Mouse (Mus musculus): ENCODE data around the gene Tada3. TPM values are rescaled to one million over a fixed set of nuclear protein-coding genes. Genes with fewer than 3 reads are reported as not detected.
"Not testable (repeated sequence)": the region's sequence is repeated elsewhere in the genome, so short reads cannot be mapped to it uniquely, and the experiment has no call there.

Tada3 gene
- polyA plus RNA-seq, 1 experiment from 2014 or later, result 62.6 TPM

- no peak for DNase-seq (ENCODE audit: low spot score)
- Histone ChIP-seq H3K4me3 (replicated peaks; ENCODE audit: low read length) (no peak overlapping the region), H3K4me2 (replicated peaks) (peak overlapping the region; percentile 75), H3K27ac (no peak overlapping the region), H3K4me1 (replicated peaks; ENCODE audit: control insufficient read depth, insufficient read depth, low read length) (peaks cover 31% of the 10 kb centered on the region), H3K9ac (no peak overlapping the region), H3K36me3 (replicated peaks; ENCODE audit: control insufficient read depth, insufficient read depth) (peaks cover 41% of the 10 kb centered on the region), H3K27me3 (ENCODE audit: control insufficient read depth, insufficient read depth, low read length) (no peaks in the 10 kb centered on the region), H3K9me3 (ENCODE audit: control insufficient read depth, low read length) (no peaks in the 10 kb centered on the region)
- ATAC-seq (ENCODE audit: low FRiP score), result no peak
- WGBS, result 89% methylated on average over 6 of the region's 6 CpGs
These were observed 36.1 kb downstream of the Tada3 start for GRCm38 (mm10) chr6:113341574-113341973.

- H3K4me3 ChIP-seq (replicated peaks; ENCODE audit: low read length), result no peak overlapping the region
- DNase-seq (ENCODE audit: low spot score) (no peak), ATAC-seq (ENCODE audit: low FRiP score) (no peak)
- WGBS, result 73% methylated on average over 8 of the region's 8 CpGs
- H3K36me3 ChIP-seq (replicated peaks; ENCODE audit: control insufficient read depth, insufficient read depth), result peaks cover 76% of the 10 kb centered on the region
- H3K9ac ChIP-seq, result no peak overlapping the region
- no peaks in the 10 kb centered on the region for H3K27me3 ChIP-seq (ENCODE audit: control insufficient read depth, insufficient read depth, low read length)
- no peak overlapping the region for H3K4me2 ChIP-seq (replicated peaks)
- no peaks in the 10 kb centered on the region for H3K9me3 ChIP-seq (ENCODE audit: control insufficient read depth, low read length)
- no peak overlapping the region for H3K27ac ChIP-seq
- peaks cover 9% of the 10 kb centered on the region for H3K4me1 ChIP-seq (replicated peaks; ENCODE audit: control insufficient read depth, insufficient read depth, low read length)
These were observed 40.6 kb downstream of the Tada3 start for GRCm38 (mm10) chr6:113336852-113337620.

GRCm38 (mm10) chr6:113334216-113334615 lies 43.5 kb downstream of the Tada3 start:
- Histone ChIP-seq H3K9me3 (ENCODE audit: control insufficient read depth, low read length) (no peaks in the 10 kb centered on the region), H3K9ac (no peak overlapping the region), H3K4me3 (replicated peaks; ENCODE audit: low read length) (no peak overlapping the region), H3K36me3 (replicated peaks; ENCODE audit: control insufficient read depth, insufficient read depth) (peaks cover 71% of the 10 kb centered on the region), H3K4me2 (replicated peaks) (no peak overlapping the region), H3K4me1 (replicated peaks; ENCODE audit: control insufficient read depth, insufficient read depth, low read length) (0 out of 2 replicates have a peak, but pooled peaks cover 3% of the 10 kb centered on the region), H3K27ac (no peak overlapping the region), H3K27me3 (ENCODE audit: control insufficient read depth, insufficient read depth, low read length) (no peaks in the 10 kb centered on the region)
- ATAC-seq (ENCODE audit: low FRiP score) (no peak), DNase-seq (ENCODE audit: low spot score) (no peak)
- 87% methylated on average over 6 of the region's 6 CpGs for WGBS

GRCm38 (mm10) chr6:113333137-113333950 lies 44.3 kb downstream of the Tada3 start:
- Histone ChIP-seq H3K36me3 (replicated peaks; ENCODE audit: control insufficient read depth, insufficient read depth) (peaks cover 62% of the 10 kb centered on the region), H3K9me3 (ENCODE audit: control insufficient read depth, low read length) (no peaks in the 10 kb centered on the region), H3K4me3 (replicated peaks; ENCODE audit: low read length) (no peak overlapping the region), H3K27ac (no peak overlapping the region), H3K4me1 (replicated peaks; ENCODE audit: control insufficient read depth, insufficient read depth, low read length) (0 out of 2 replicates have a peak, but pooled peaks cover 3% of the 10 kb centered on the region), H3K27me3 (ENCODE audit: control insufficient read depth, insufficient read depth, low read length) (no peaks in the 10 kb centered on the region), H3K9ac (no peak overlapping the region), H3K4me2 (replicated peaks) (no peak overlapping the region)
- 61% methylated on average over 14 of the region's 14 CpGs for WGBS
- DNase-seq (ENCODE audit: low spot score), result peak; percentile 72
- ATAC-seq (ENCODE audit: low FRiP score), result peak; percentile 81

GRCm38 (mm10) chr6:113332734-113333133 lies 44.9 kb downstream of the Tada3 start:
- H3K27ac ChIP-seq; H3K9ac ChIP-seq; DNase-seq (ENCODE audit: low spot score); ATAC-seq (ENCODE audit: low FRiP score); H3K4me3 ChIP-seq (replicated peaks; ENCODE audit: low read length); H3K9me3 ChIP-seq (ENCODE audit: control insufficient read depth, low read length); H3K4me1 ChIP-seq (replicated peaks; ENCODE audit: control insufficient read depth, insufficient read depth, low read length); H3K4me2 ChIP-seq (replicated peaks); H3K27me3 ChIP-seq (ENCODE audit: control insufficient read depth, insufficient read depth, low read length): not testable (repeated sequence)
- H3K36me3 ChIP-seq (replicated peaks; ENCODE audit: control insufficient read depth, insufficient read depth), result peaks cover 56% of the 10 kb centered on the region
- 79% methylated on average over 6 of the region's 6 CpGs for WGBS

GRCm38 (mm10) chr6:113331721-113332120 lies 46.0 kb downstream of the Tada3 start:
- DNase-seq (ENCODE audit: low spot score), result no peak
- Histone ChIP-seq H3K27me3 (ENCODE audit: control insufficient read depth, insufficient read depth, low read length) (no peaks in the 10 kb centered on the region), H3K36me3 (replicated peaks; ENCODE audit: control insufficient read depth, insufficient read depth) (peaks cover 46% of the 10 kb centered on the region), H3K4me3 (replicated peaks; ENCODE audit: low read length) (no peak overlapping the region), H3K9ac (no peak overlapping the region), H3K4me1 (replicated peaks; ENCODE audit: control insufficient read depth, insufficient read depth, low read length) (peaks cover 7% of the 10 kb centered on the region; the same call in 1 of the 2 replicates), H3K27ac (no peak overlapping the region), H3K9me3 (ENCODE audit: control insufficient read depth, low read length) (no peaks in the 10 kb centered on the region), H3K4me2 (replicated peaks) (no peak overlapping the region)
- no peak for ATAC-seq (ENCODE audit: low FRiP score)
- 91% methylated on average over 11 of the region's 11 CpGs for WGBS

GRCm38 (mm10) chr6:113330547-113330946 lies 47.1 kb downstream of the Tada3 start:
- Histone ChIP-seq H3K9me3 (ENCODE audit: control insufficient read depth, low read length) (no peaks in the 10 kb centered on the region), H3K27me3 (ENCODE audit: control insufficient read depth, insufficient read depth, low read length) (no peaks in the 10 kb centered on the region), H3K27ac (no peak overlapping the region), H3K36me3 (replicated peaks; ENCODE audit: control insufficient read depth, insufficient read depth) (peaks cover 36% of the 10 kb centered on the region), H3K9ac (no peak overlapping the region), H3K4me3 (replicated peaks; ENCODE audit: low read length) (no peak overlapping the region), H3K4me1 (replicated peaks; ENCODE audit: control insufficient read depth, insufficient read depth, low read length) (peaks cover 13% of the 10 kb centered on the region; the same call in 1 of the 2 replicates), H3K4me2 (replicated peaks) (no peak overlapping the region)
- no peak for DNase-seq (ENCODE audit: low spot score)
- no peak for ATAC-seq (ENCODE audit: low FRiP score)
- WGBS, result 70% methylated on average over 2 of the region's 2 CpGs

GRCm38 (mm10) chr6:113329396-113329795 lies 48.3 kb downstream of the Tada3 start:
- H3K27me3 ChIP-seq (ENCODE audit: control insufficient read depth, insufficient read depth, low read length), result no peaks in the 10 kb centered on the region
- H3K4me2 ChIP-seq (replicated peaks), result no peak overlapping the region
- no peak overlapping the region for H3K27ac ChIP-seq
- H3K9ac ChIP-seq, result no peak overlapping the region
- ATAC-seq (ENCODE audit: low FRiP score), result no peak
- H3K36me3 ChIP-seq (replicated peaks; ENCODE audit: control insufficient read depth, insufficient read depth), result peaks cover 32% of the 10 kb centered on the region
- H3K9me3 ChIP-seq (ENCODE audit: control insufficient read depth, low read length), result no peaks in the 10 kb centered on the region
- H3K4me1 ChIP-seq (replicated peaks; ENCODE audit: control insufficient read depth, insufficient read depth, low read length), result peaks cover 15% of the 10 kb centered on the region; the same call in 1 of the 2 replicates
- DNase-seq (ENCODE audit: low spot score), result no peak
- no peak overlapping the region for H3K4me3 ChIP-seq (replicated peaks; ENCODE audit: low read length)
- WGBS, result 94% methylated on average over 1 of the region's 1 CpGs
